Mouse (Mus musculus): ENCODE measurements around the gene Khdc1b.
"Not testable (repeated sequence)": the region's sequence is repeated elsewhere in the genome, so short reads cannot be mapped to it uniquely, and the experiment has no call there.

Gene Khdc1b

DNA sequence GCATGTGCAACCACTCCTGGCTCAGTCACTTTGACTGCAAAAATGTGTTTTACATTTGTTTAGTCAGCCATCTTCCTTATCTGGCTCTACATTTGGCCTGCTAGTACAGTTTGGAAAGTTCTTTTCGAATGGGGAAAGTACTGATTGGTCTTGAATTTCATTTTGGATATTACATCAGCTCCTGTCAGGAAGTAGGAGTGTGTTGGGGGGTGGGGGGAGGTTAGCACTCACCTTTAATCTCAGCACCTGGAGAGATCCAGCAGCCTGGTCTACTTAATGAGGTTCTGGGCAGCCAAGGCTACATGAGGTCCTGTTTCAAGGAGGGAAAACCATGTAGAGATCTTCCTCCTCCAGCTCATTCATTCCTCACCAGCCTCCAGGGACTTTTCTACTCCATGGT is at the start of gene Khdc1b:
TSS of gene Khdc1b (plus strand) at position 301 of the 400 bp plus-strand sequence.
- DNase-seq = no peak

DNA sequence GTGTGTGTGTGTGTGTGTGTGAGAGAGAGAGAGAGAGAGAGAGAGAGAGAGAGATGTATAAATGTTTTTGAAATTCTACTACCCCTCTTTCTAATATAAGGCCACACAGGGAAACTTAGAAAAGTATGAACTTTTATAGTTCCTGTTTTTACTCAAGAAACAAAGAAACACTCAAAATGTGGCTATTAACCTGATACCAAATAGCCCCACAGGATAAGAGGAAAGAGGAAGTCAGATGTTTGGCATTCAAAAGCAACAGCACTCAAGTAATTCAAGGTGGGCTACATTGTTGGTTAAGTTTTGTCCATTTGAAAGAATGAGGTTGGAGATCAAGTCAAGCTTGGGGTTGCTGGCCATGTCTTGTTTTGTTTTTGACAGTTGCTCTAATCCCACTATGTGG is 47.5 kb upstream of the Khdc1b start:
- no peak for DNase-seq

DNA sequence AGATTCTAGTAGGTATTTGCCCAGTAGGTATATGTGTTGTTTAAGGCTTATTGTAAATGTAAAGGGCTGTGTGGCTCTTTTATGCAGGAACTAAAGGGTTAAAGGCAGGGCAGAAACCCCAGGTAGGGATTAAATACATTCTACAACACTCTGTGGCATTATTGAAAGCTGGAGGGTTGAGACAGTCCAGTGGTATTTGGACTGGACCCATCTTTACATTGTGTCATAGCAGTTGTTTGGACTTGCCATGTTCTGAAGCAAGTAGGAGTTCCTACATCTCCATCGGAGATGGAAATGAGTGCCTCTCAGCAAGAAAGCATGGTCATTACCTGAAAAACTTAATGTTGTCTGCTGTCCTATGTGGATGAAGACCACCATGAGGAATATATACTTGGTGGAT is 42.6 kb upstream of the Khdc1b start:
- no peak for DNase-seq

DNA sequence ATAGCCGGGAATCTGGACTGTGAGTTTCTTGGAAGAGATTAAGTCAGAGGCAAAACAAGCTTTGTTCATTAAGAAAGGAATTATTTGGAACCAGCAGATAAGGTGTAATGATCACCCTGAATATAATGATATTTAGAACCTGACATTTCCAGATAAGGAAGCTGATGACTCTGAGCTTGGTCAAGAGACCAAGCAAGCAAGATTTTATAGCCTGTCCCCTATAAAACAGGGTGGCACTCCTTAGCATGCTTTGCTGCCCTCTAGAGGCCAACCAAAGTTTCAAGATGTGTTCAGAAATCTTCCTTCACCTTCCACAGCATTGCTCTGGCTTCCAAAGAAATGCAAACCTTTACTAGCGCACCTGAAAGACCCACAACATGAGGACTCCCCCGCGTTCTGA is 39.1 kb upstream of the Khdc1b start:
- DNase-seq = peak; percentile 54

DNA sequence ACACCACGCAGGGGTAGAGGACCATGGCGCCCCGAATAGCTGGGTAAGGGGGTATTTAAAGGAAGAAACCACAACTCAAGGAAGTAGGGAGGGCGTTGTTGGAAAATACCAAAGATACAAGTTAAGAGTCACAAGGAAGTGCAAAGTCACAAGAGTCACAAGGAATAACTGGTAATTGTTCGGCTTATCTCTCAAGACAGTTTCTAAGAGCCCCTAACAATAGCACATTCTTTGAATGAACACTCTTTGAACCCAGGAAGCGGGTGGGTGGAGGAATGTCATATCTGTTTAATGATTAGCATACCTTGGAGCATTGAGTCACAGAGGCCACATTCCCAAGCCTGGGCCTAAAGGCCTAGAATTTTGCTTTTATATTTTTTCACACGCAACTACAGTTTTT is 38.6 kb upstream of the Khdc1b start:
- not testable (repeated sequence) for DNase-seq

DNA sequence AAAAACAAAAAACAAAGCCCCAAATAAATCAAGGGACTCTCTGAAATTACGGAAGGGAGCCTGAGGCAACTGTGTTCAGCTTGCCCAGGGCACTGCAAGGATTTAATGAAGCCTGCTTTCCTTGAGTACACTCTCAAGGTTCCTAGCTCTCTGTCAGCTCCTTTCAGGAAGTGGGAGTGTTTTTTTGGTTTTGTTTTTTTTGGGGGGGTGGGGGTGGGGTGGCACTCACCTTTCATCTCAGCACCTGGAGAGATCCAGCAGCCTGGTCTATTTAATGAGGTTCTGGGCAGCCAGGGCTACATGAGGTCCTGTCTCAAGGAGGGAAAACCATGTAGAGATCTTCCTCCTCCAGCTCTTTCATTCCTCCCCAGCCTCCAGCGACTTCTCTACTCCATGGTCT is 34.0 kb upstream of the Khdc1b start, which contains the start of gene Khdc1a:
TSS of gene Khdc1a (plus strand) at position 301 of the 400 bp plus-strand sequence.
- DNase-seq = no peak

DNA sequence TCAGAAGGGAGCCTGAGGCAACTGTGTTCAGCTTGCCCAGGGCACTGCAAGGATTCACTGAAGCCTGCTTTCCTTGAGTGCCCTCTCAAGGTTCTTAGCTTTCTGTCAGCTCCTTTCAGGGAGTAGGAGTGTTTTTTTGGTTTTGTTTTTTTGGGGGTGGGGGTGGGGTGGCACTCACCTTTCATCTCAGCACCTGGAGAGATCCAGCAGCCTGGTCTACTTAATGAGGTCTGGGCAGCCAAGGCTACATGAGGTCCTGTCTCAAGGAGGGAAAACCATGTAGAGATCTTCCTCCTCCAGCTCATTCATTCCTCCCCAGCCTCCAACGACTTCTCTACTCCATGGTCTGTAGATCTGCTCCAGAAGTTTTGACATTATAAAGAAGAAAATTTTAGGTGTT is 15.3 kb upstream of the Khdc1b start, which contains the start of gene Khdc1c:
TSS of gene Khdc1c (plus strand) at position 301 of the 400 bp plus-strand sequence.
- DNase-seq = not testable (repeated sequence)

DNA sequence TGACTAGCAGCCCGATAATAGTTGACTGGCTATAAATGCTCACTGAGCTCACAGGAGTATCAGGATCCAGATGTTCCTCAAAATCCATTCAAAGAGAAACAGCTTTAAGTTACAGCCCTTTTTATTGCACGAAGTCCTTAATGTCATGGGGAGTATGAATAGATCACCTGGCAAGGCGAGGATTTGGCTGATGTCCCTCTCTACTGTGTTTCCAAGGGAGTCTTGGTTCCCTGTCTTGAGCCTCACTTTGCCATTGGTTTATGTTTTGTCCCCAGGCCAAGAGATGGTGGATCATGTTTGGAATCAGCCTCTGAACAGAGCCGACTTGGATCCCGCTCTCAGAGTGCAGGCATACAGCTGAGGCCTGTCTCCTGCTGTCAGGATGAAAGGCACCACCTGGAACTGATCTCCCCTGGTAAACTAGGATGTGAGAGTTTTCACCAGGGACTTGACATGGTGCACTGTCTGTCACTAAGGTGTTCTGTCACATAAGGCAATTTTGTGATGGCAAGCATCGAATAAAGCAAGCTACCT is 7.8 kb downstream of the Khdc1b start:
- no peak for DNase-seq

DNA sequence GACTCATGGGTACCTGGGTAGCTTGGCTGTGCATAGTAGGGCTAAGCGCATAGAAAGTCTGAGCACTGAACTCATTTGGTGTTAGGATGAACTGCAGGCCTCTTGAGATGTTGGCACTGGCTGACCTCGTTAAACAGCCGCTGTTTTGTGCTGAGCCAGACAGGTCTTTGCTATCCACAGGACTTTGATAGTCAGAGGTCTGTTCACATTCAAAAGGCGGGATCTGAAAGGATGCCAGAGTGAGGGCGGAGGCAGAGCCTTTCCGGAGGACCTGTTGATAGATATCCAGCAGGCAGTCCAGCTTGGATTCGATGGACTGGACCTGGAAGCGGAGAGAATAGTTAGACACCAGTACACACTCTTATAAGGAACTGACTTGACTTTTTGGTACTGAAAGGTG is 19.4 kb downstream of the Khdc1b start:
- DNase-seq = no peak

DNA sequence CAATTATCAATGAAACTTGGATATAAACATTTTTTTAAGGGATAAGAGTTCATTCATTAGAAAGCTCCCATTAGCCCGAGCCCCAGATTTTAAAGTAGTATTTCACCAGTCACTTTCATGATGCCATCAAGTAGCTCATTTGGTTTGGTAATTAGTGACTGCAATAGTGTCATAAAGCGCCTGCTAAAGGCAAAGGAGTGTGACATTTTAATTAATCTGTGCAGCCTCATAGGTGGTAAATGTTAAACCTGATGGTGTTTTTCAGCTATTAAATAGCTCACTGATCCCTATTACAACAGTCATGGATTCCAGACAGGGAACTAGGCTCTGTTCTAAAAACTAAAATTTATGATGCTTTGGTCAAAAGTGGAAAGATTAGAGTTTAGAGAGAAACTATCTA is 23.9 kb downstream of the Khdc1b start:
- no peak for DNase-seq

DNA sequence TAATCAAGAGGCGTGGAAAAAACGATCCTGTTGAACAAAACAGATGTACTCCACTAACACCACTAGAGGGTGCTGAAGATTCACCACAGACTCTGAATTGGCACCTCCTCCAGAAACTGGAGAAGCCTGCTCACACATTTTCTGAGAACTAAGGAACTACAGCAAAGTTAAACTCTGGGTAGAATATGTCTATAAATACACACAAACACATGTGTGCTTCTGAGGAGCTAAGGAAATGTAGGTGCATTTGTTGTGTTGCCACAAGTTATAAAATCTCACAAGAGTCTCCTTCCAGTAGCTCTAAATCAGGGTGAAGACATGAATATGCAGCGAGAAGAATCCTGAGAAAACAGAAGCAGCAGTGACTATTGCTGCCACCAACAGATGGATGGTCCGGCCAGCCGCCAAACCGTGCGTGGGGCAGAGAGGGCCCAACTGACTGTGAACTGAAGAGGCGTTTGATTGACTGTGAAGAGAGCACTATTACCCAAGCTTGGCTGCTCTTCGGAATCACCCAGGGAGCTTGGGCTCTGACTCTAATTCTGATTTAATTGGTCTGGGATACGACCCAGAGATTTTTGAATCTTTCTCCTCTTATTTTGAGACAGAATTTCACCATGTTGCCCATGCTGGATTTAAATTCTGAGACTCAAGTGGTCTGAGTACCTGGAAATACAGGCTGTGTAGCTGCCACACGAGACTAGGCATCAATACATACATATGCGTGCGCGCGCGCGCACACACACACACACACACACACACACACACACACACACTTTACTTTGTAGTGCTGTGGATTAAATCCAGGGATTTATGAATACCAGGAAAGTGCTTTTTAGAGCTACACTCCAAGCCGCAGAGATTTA is 28.2 kb downstream of the Khdc1b start:
- peak; percentile 49 for DNase-seq

DNA sequence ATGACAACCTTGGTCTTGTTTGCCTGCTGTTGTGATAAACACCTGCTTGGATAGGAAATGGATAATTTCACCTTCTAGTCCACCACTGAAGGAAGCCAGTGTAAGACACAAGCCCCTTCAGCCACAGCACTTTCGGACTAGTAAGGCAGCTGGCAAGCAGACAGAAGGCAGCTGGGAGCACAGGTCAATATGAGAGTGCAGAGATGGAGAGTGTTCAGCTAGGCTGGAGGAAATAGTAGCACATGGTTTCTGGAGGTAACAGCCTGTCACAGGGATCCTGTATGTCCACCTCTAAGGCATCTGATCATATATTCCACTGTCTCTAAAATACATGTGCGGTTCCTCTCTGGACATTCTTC is 28.8 kb downstream of the Khdc1b start:
- DNase-seq = no peak

DNA sequence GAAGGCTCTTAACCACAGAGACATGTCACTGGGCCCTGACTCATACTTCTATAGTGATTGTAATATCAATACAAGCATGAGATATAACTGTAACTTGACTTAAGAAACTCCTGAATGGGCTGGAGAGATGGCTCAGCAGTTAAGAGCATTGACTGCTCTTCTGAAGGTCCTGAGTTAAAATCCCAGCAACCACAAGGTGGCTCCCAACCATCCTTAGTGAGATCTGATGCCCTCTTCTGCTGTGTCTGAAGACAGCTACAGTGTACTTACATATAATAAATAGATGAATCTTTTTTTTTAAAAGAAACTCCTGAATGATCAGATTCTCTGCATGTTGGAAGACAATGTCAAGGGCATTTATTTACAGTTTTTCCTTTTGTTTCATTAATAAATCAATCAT is 36.0 kb downstream of the Khdc1b start:
- DNase-seq = peak; percentile 29

DNA sequence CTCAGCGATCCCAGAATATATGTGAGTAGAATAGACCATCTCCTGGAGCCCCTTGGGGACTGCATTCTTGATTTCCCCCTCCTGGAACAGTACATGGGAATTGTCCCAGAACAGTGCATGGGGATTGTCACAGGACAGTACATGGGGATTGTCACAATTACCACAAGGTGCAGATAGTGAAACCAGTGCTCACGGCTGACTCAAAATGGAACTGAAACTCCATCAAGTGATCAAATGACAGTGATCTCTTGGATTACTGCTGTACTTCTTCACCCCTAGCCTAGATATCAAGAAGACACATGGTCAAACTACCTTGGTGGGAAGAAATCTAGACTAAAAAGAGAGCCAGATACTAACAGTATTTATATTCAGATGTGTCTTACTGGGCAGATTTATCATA is 42.3 kb downstream of the Khdc1b start:
- DNase-seq = no peak

DNA sequence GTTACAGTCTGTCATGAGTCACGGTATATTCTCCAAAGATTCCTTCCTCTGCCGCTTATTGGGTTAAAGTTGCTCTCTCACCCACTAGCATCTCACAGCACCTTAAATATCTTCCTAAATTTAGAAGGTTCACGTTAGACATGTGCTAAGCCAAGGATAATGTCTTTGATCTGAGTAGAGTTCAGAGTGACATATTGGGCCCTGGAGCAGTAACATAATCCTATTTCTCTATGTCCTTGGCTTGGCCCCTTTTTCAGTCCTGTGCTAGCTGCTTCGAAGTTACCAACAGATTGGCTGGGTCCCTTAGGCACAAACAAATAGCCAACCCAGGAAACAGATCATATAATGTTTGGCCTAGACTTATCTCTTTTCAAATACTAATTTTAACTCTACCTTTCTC is 44.7 kb downstream of the Khdc1b start:
- DNase-seq = no peak

DNA sequence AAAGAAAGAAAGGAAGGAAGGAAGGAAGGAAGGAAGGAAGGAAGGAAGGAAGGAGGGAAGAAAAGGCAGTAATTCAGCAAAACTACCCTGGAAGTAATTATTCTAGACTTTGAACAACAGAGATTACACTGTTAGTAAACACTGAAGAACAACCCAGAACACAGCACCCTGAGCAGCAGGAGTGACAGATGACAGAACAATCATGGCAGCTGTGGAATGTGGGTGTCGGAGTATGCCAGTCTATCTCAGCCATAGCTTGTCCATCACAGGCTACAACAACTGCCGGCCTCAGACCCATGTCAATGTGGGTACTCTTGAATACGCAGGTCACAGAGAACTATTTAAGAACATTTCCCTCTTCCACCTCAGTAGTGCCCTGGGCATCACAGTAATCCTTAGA is 48.3 kb downstream of the Khdc1b start:
- no peak for DNase-seq

DNA sequence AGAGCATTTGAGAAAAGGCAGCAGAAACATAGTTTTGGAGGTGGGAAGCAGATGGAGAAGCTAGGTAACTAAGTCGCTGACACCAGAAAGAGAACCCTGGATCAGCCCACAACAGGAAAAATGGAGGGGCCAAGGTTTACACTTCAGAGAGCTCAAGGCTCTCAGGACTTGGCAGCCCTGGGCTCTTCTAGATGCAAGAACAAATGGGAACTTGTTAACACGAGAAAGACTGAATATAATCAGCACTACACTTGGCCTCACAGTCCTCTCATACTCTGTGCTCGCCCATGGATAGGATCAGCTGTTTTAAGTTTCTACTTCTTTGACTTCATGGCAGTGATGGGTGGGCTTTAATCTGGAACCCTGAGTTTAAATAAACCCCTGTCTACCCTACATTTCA is 51.5 kb downstream of the Khdc1b start:
- DNase-seq = no peak

Measured in thymus, postnatal 14 days (tissue).